Mouse (Mus musculus) midbrain, embryonic 16.5 days (tissue): ENCODE data around the gene Gtf3a. TPM values are rescaled to one million over a fixed set of nuclear protein-coding genes. Genes with fewer than 3 reads are reported as not detected.

Experiments
- ATAC-seq: fragments of 200-750 bp; cut with Nextera tagmentation; 2 replicates; pipeline ENCODE4 v1.8.0; 2017; ENCODE audit warnings: moderate TSS enrichment
- H3K27ac ChIP-seq: fragments of 300-500 bp; sonication (generic); 2 replicates; pipeline ENCODE4 v1.5.1; 2014; ENCODE audit warnings: mild to moderate bottlenecking, low read length, mixed read lengths
- H3K27me3 ChIP-seq: fragments of 300-500 bp; sonication (generic); 2 replicates; pipeline ENCODE4 v1.6.1; 2014; ENCODE audit warnings: low read depth, low read length, mixed read lengths; ENCODE audit not compliant: control insufficient read depth, insufficient read depth
- H3K36me3 ChIP-seq: fragments of 300-500 bp; sonication (generic); 2 replicates; pipeline ENCODE4 v1.6.1; 2014; ENCODE audit warnings: mild to moderate bottlenecking, low read length, moderate library complexity, mixed read lengths; ENCODE audit not compliant: control insufficient read depth, insufficient read depth
- H3K4me1 ChIP-seq: fragments of 300-500 bp; sonication (generic); 2 replicates; pipeline ENCODE4 v1.6.1; 2014; ENCODE audit warnings: mild to moderate bottlenecking, low read length, mixed read lengths; ENCODE audit not compliant: control insufficient read depth, insufficient read depth
- H3K4me2 ChIP-seq: fragments of 300-500 bp; sonication (generic); 2 replicates; pipeline ENCODE4 v1.6.1; 2014; ENCODE audit warnings: mild to moderate bottlenecking, low read length, mixed read lengths
- H3K4me3 ChIP-seq: fragments of 300-500 bp; sonication (generic); 2 replicates; pipeline ENCODE4 v1.5.1; 2014; ENCODE audit warnings: low read depth, mild to moderate bottlenecking, low read length, moderate library complexity, mixed read lengths
- H3K9ac ChIP-seq: fragments of 300-500 bp; sonication (generic); 2 replicates; pipeline ENCODE4 v1.6.1; 2014; ENCODE audit warnings: low read depth, low read length, mixed read lengths
- H3K9me3 ChIP-seq: fragments of 300-500 bp; sonication (generic); replicated peaks from 2 replicates; pipeline ENCODE4 v1.6.1; 2014; ENCODE audit warnings: mild to moderate bottlenecking, low read length, mixed read lengths; ENCODE audit not compliant: control insufficient read depth, poor library complexity, severe bottlenecking
- WGBS: fragments of 180-500 bp; shearing (Covaris S2); extraction: QIAGEN DNeasy Blood & Tissue Kit; methylation state at CpG from one replicate; pipeline ENCODE4 v1.1.7; 2014; 5-methylcytosine and 5-hydroxymethylcytosine counted together
- polyA plus RNA-seq: library from polyadenylated mRNA; unstranded; fragments of >200 nt; fragmentation: Nextera tagmentation; extraction: Ambion mirVana; gene quantifications from 2 replicates; pipeline ENCODE4 v1.2.1, GENCODE M21; 2015

Gene Gtf3a
- polyA plus RNA-seq, 1 experiment from 2014 or later = 116 TPM

GRCm38 (mm10) chr5:146944568-146944967 is 3.9 kb upstream of the Gtf3a start:
- Histone ChIP-seq H3K4me3 (no peak overlapping the region), H3K9ac (no peak overlapping the region), H3K9me3 (no peaks in the 10 kb centered on the region), H3K27ac (no peak overlapping the region), H3K36me3 (no peaks in the 10 kb centered on the region), H3K4me2 (no peak overlapping the region), H3K4me1 (peaks cover 6% of the 10 kb centered on the region), H3K27me3 (no peaks in the 10 kb centered on the region)
- 97% methylated on average over 2 of the region's 2 CpGs for WGBS
- no peak for ATAC-seq

GRCm38 (mm10) chr5:146946682-146947081 is 1.8 kb upstream of the Gtf3a start:
- no peak for ATAC-seq
- no peak overlapping the region for H3K4me3 ChIP-seq
- H3K9ac ChIP-seq = no peak overlapping the region
- peaks cover 11% of the 10 kb centered on the region for H3K4me1 ChIP-seq
- 90% methylated on average over 9 of the region's 9 CpGs for WGBS
- no peaks in the 10 kb centered on the region for H3K9me3 ChIP-seq
- no peak overlapping the region for H3K27ac ChIP-seq
- H3K36me3 ChIP-seq = peaks cover 5% of the 10 kb centered on the region
- no peaks in the 10 kb centered on the region for H3K27me3 ChIP-seq
- no peak overlapping the region for H3K4me2 ChIP-seq

GRCm38 (mm10) chr5:146947497-146947896 is 960 bp upstream of the Gtf3a start:
- Histone ChIP-seq H3K36me3 (peaks cover 10% of the 10 kb centered on the region), H3K4me3 (no peak overlapping the region), H3K9ac (no peak overlapping the region), H3K27ac (no peak overlapping the region), H3K27me3 (no peaks in the 10 kb centered on the region), H3K4me1 (peaks cover 11% of the 10 kb centered on the region), H3K4me2 (no peak overlapping the region), H3K9me3 (no peaks in the 10 kb centered on the region)
- ATAC-seq = no peak
- WGBS = 89% methylated on average over 6 of the region's 6 CpGs

- ATAC-seq = peak; percentile 7; the same call in 1 of the 2 replicates
- WGBS = 21% methylated on average over 10 of the region's 10 CpGs
These were observed 383 bp upstream of the Gtf3a start for GRCm38 (mm10) chr5:146948041-146948507.

GRCm38 (mm10) chr5:146954576-146954975 is 6.1 kb downstream of the Gtf3a start:
- WGBS = 93% methylated on average over 7 of the region's 7 CpGs

More at GRCm38 (mm10) chr5:146948041-146948507, 383 bp upstream of the Gtf3a start:
- Histone ChIP-seq H3K9ac (peak overlapping the region; percentile 73), H3K27ac (peak overlapping the region; percentile 79), H3K36me3 (peaks cover 13% of the 10 kb centered on the region), H3K4me1 (peaks cover 11% of the 10 kb centered on the region), H3K4me2 (peak overlapping the region; percentile 52), H3K27me3 (no peaks in the 10 kb centered on the region), H3K4me3 (peak overlapping the region; percentile 58), H3K9me3 (no peaks in the 10 kb centered on the region)

GRCm38 (mm10) chr5:146955651-146956050 is 7.2 kb downstream of the Gtf3a start:
- Histone ChIP-seq H3K4me2 (no peak overlapping the region), H3K27me3 (no peaks in the 10 kb centered on the region), H3K9ac (no peak overlapping the region), H3K27ac (no peak overlapping the region), H3K9me3 (no peaks in the 10 kb centered on the region), H3K36me3 (peaks cover 44% of the 10 kb centered on the region), H3K4me1 (no peaks in the 10 kb centered on the region), H3K4me3 (no peak overlapping the region)
- WGBS = 95% methylated on average over 5 of the region's 5 CpGs
- ATAC-seq = no peak

More at GRCm38 (mm10) chr5:146954576-146954975, 6.1 kb downstream of the Gtf3a start:
- no peaks in the 10 kb centered on the region for H3K9me3 ChIP-seq
- H3K4me1 ChIP-seq = peaks cover 4% of the 10 kb centered on the region
- H3K27ac ChIP-seq = no peak overlapping the region
- H3K36me3 ChIP-seq = peaks cover 44% of the 10 kb centered on the region
- no peak overlapping the region for H3K4me2 ChIP-seq
- H3K27me3 ChIP-seq = no peaks in the 10 kb centered on the region
- no peak for ATAC-seq
- no peak overlapping the region for H3K9ac ChIP-seq
- H3K4me3 ChIP-seq = no peak overlapping the region

GRCm38 (mm10) chr5:146956678-146957077 is 8.2 kb downstream of the Gtf3a start:
- Histone ChIP-seq H3K27me3 (no peaks in the 10 kb centered on the region), H3K9me3 (no peaks in the 10 kb centered on the region), H3K36me3 (peaks cover 40% of the 10 kb centered on the region), H3K4me2 (no peak overlapping the region), H3K27ac (no peak overlapping the region), H3K4me3 (no peak overlapping the region), H3K9ac (no peak overlapping the region), H3K4me1 (no peaks in the 10 kb centered on the region)
- no peak for ATAC-seq
- 94% methylated on average over 18 of the region's 18 CpGs for WGBS

- Histone ChIP-seq H3K4me1 (peaks cover 9% of the 10 kb centered on the region), H3K9ac (peak within 1 kb of the TSS; percentile 88), H3K4me3 (peak within 1 kb of the TSS; percentile 87), H3K27ac (peak within 1 kb of the TSS; percentile 83), H3K27me3 (no peaks in the 10 kb centered on the region), H3K36me3 (peaks cover 7% of the 10 kb centered on the region), H3K9me3 (no peaks in the 10 kb centered on the region), H3K4me2 (peak within 1 kb of the TSS; percentile 70)
- ATAC-seq = peak; percentile 88
- 2% methylated on average over 46 of the region's 46 CpGs for WGBS
These were observed 14.9 kb downstream of the Gtf3a start, which contains the start of gene Mtif3 for GRCm38 (mm10) chr5:146963118-146963936. TSS of gene Mtif3 (minus strand) at chr5:146963800.

- ATAC-seq = peak; percentile 54; the same call in 1 of the 2 replicates
- Histone ChIP-seq H3K36me3 (peaks cover 3% of the 10 kb centered on the region), H3K4me3 (peak overlapping the region; percentile 87), H3K9me3 (no peaks in the 10 kb centered on the region), H3K9ac (peak overlapping the region; percentile 58), H3K27ac (peak overlapping the region; percentile 59), H3K4me2 (peak overlapping the region; percentile 70), H3K27me3 (no peaks in the 10 kb centered on the region), H3K4me1 (peaks cover 9% of the 10 kb centered on the region)
- 49% methylated on average over 8 of the region's 8 CpGs for WGBS
These were observed 15.5 kb downstream of the Gtf3a start for GRCm38 (mm10) chr5:146963937-146964278.
